Mouse (Mus musculus): ENCODE measurements at regions not wholly inside any gene's neighbourhood (a gene's known extent, or its start where the extent isn't known, plus 50 kb on each side); places are given as distances from the start of the nearest gene placed in this dataset.
A peak's percentile ranks its signal among the peaks of the same experiment; 100 is the strongest.
"Not testable (repeated sequence)": the region's sequence is repeated elsewhere in the genome, so short reads cannot be mapped to it uniquely, and the experiment has no call there.

- peak; percentile 15 for DNase-seq
Measured at GRCm38 (mm10) chr12:17852138-17852537, 161.5 kb downstream of the Hpcal1 start.

DNA sequence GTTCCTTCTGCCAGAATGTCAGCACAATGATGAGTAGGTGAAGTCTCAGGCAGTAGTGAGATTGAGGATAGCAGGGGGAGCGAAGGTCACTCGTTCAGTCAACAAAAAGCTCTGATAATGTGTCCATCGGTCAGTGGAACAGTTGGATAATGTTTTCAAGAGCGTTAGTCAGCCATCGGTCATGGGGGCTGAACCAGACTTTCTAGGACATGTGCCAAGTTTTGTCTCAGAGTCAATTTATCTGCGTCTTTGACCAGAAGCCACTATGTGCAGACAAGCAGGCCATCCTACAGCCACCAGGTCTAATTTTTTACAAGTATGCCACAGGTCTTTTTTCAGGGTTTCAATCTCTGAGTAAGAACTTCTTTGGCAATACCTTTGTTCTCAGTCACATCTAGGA, 181.8 kb downstream of the Hpcal1 start:
- DNase-seq, result not testable (repeated sequence)

- DNase-seq, result peak; percentile 83
Measured at GRCm38 (mm10) chr12:17881371-17882116, 190.9 kb downstream of the Hpcal1 start.

DNA sequence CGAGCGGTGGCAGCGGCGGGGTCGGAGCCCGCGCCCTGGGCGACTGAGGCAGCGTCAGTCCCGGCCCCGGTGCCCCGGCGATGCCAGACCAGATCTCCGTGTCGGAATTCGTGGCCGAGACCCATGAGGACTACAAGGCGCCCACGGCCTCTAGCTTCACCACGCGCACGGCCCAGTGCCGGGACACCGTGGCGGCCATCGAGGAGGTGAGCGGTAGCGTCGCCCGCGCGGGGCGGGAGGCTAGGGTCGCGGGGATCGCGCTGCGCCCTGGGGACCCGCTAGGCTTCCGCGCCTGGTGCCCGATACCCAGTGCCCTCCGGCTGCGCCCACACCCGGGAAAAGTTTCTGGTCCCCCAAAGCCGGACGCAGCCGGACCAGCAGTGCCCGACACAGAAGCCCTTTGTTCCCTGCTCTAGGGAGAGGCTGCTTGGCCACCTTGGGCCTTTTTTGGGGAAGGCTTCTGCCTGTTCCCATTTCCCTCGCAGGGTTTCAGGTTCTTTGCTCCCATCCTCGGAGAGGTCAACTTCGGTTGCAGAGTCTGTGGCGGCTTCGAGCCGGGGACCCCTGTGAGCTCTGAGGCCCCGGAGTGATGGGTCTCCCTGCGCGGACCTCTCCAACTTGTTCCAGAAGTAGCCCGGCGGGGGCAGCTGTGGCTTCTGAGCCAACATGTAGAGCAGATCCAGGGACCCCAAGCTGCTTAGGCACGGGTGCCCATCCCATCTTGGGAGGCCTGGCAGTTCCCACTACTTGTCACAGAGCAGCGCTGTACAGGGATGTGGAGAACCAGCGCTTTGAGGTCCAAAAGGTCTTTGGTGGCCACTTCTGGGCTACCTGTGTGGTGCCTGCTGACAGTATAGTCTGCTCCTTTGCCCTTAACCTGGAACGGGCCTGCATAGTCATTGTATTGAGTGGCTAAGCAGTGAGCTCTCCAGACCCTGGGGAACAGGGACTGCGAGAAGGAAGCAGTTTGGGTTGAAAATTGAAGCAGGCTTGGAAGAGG, 191.8 kb downstream of the Hpcal1 start:
- not testable (repeated sequence) for DNase-seq

GRCm38 (mm10) chr12:17891663-17892310, 201.1 kb downstream of the Hpcal1 start:
- not testable (repeated sequence) for DNase-seq

GRCm38 (mm10) chr12:17913058-17913457, 222.4 kb downstream of the Hpcal1 start:
- not testable (repeated sequence) for DNase-seq

Measured in liver (tissue).